Mouse (Mus musculus) adrenal gland, postnatal 14 days (tissue): ENCODE data around the gene Suco. TPM values are rescaled to one million over a fixed set of nuclear protein-coding genes. Genes with fewer than 3 reads are reported as not detected.

Source experiments
- DNase-seq: peaks from one replicate; pipeline ENCODE4 v3.0.0; 2021; ENCODE audit warnings: mixed read lengths
- long read RNA-seq, 2 experiments: library from polyadenylated mRNA; stranded (forward); transcript quantifications; one replicate each; pipeline ENCODE4 v2.0.0; 2021
- total RNA-seq: library from RNA; stranded (reverse); gene quantifications from 2 replicates; pipeline ENCODE4 v1.2.3, GENCODE M21; 2021

Gene Suco
- total RNA-seq, result 44.2 and 47.6 TPM in 2 replicates
- long read RNA-seq, experiment 1, full-length matches to known transcripts, result 1 of 12 reads
- long read RNA-seq, experiment 1, partial matches to known transcripts, result 2 of 12 reads
- long read RNA-seq, experiment 1, other reads (novel, unspliced or antisense), result 9 of 12 reads
- long read RNA-seq, experiment 2, full-length matches to known transcripts, result 1 of 17 reads
- long read RNA-seq, experiment 2, partial matches to known transcripts, result 2 of 17 reads
- long read RNA-seq, experiment 2, other reads (novel, unspliced or antisense), result 14 of 17 reads

DNA sequence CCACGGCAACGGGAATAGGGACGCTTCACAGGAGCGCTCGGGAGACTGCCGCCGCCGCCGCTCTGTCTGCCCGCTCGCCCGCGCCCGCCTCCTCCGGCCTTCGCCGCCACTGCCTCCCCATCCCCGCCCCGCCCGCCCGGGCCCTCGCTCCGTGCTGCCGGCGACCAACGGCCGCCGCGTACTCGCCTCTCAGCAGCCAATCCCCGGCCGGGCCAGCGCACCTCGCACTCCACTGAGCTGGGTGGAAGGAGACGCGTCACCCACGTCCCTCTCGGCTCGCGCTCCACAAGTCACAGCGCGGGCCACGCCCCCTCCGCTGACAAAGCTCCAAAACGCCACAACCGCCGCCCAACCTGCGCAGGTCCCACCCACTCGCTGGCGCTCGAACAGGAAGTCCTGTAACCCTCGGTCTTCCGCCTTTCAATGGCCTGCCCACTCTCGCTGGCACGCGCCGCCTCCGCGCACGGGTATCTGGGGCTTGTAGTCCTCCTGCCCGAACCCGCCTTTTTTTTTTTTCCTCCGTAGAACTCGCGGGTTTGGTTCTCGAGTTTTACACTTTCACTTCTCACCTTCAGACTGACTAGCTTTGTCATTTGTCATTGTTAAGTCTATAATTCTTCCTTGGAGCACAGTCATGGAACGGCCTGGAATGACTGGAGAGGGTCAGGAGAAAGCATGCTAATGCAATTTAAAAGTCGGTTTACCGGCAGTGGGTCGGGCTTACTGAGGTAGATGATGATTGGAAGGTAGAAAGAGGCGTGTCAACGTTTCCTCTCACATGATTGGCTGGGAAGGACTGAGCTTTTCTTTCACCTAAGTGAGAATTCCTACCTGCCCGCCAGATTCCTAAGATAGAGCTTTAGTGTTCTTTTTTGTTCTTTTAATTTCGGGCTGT is at the start of gene Suco:
Gene Suco, minus strand, starts transcription at position 130 of the 895 bp plus-strand sequence.
- DNase-seq, result peak; percentile 100

DNA sequence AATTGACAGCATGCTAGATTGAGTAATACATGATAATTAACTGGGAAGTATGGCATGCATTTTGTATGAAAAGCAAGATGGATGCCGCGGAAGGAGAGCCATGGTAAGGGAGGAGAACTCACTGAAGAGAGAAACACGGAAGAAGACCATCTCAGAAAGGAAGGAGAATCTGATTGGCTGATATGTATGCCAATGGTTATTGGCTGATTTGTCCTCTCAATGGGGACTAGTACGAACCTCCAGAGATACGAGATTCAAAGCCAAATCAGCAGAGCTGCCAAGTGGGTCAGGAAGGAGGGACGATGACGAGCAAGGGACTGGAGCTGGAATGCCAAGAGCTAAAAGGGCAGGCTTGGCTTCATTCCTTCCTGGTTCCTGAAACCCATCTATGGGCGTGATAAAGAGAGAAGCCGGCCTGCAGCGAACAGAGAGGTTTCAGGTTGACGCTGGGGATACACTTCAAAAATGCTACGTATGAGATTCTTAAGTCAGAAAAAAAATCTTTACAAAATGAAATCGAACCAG is 48.9 kb upstream of the Suco start:
- DNase-seq, result peak; percentile 57

DNA sequence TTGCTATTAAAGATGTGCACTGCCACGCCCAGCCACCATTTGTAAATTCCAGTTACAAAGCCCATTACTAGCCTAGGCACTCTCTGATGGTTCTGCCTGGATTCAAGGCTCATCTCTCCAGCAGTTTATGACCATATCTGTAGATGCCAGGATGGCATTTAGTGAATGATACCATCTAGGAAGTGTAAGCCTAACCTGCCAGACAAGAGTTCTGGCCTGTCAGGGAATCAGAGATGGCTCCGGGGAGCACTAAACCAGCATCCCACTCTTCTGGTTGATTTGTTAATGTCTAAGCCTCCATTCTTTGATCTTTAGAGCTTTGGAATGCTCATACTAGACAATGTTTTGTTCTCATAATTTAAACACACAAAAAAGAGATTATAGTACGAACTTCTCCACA is 47.8 kb upstream of the Suco start:
- no peak for DNase-seq

DNA sequence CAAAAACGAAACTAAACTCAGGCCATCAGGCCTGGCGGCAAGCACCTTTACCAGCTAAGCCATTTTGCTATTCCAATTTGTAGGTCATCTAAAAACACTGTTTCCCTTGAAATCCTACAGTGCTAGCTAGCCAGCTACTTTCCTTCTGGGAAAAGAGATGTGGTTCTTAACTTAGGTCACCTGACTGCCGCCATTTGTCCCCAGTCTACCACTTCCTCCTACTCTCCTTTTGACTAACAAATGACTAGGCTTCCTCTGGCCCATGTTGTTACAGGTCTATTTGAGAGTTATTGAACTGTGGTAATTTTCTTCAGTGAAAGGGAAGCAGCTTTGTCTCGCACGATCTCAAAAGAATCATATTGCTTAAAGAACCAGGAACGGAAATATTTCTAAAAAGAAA is 45.4 kb upstream of the Suco start:
- DNase-seq, result no peak

DNA sequence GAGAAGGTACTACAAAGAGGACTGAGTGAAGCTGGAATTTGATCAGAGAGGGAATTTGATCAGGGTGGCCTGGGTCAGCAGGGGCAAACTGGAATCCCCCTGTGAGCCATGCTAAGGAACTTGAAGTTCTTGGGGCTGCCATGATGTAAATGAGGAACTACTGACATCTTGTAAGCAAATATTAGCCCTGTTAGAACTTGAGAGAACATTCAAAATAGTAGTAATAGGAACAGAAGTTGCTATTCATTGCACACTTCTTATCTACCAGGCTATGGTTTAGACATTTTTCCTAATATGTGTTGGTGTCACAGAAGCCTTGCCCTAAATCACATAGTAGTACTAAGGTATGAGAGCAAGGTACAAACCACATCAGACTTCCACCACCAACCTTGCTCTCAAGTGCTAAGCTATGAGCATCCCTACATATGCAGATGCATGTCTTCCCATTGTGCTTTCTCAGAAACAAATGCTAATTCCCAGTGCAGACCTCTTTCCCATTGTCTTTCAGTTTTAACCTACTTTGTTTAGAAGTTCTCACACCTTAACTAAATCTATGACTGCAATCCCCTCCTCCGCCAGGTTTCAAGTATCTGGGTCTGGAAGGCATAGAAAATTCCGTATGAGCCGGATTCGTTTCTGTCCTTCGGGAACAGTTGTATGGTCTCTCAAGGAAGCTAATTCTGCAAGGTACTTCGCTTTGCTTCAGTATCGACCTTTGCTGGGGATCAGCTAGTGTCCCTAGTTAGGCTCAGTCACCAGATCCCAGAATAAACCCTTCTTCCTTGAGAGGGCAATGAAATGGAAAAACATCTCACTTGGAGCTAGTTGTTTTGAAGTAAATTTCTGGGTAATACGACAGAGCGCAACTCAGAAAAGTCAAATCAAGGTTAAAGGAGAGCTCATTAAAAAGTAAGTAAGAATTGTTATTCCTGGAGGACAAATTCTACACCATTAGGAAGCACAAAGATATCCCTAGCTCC is 44.3 kb upstream of the Suco start:
- no peak for DNase-seq

DNA sequence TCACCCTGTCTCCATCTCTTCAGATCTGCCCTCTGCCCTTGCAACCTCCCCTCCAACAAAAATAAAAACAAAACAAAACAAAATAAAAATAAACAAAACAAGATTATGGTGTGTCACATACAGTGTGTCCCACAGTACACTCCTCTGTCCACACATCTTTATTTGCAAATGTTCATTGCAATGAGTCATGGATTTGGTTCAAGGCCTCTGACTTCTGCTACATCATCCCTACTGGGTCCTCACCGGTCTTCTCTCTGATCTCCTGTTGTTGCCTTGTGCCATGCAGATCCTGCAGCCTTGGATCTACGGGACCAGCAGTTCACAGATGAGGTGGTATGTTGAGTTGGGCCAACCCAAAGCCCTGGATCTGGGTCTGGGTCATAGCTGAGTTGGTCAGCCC is 43.1 kb upstream of the Suco start:
- no peak for DNase-seq

DNA sequence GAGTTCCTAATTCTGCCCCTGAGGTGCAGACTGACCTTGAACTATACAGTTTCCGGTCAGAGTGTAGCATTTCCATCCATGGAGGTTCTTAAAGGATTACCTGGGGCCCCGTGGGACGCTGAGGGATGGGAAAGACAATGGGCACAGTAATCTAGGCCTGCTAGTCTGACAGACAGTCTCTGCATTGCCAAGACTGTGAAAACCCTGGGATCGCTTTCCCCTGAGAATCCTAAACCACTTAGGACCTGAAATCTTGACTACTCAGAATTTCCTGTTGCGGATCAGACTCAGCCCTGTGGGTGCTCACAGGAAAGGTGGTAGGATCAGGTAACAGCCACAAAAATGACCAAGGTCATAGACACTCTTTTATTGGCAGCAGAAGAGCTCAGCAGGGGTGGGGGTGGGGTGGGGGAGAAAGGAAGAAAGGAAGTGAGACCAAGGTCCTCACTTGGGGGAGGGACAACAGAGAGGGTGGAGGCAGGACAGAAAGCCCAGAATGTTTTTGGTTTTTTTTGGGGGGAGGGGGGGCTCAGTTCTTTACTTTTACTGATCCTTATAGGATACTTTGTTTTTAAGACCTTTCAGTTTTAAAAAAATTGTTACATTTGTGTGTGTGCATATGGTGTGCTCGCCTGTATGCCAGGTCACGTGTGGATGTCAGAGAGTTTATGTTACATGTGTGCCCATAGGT is 42.3 kb upstream of the Suco start:
- DNase-seq, result no peak

DNA sequence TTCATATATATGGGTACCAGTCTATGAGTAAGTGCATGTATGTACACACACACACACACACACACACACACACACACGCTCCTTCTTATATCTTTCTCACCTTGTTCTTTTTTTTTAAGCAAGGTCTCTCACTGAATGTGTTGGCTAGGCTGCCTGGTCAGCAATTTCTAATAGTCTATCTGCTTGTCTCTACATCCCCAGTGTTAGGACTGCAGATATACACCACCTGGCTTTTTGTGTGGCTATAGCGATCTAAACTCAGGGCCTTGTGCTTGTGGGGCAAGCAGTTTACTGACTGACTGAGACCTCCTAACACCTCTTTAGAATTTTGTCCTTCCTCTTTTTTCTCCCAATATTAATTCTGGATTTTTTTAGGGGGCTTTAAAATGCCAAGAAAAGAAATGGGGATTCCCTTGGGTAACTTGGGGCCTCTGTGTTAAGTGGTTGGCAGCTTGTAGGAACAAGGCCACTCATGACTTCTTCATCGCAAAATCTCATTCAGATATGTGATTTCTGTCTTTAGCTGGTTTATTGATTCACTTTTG is 41.5 kb upstream of the Suco start:
- DNase-seq, result no peak

DNA sequence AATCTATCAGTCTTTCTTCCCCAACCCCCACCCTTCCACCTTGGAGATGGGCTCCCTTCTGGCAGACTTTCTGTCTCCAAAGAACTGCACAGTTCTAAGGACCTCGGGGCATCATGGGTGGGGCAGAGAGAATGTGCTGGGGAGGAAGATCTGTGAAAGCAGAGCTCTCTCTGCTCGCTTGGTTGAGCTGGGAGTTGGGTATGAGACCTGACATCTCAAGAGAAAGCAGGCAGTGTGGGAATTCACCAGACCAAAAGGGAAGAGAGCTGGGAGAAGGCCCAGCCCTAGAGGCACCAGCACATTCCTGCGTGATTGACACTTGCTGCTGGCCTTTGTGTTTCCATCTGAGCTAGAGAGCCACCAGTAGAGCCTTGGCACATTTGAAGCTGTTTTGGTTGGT is 39.6 kb upstream of the Suco start:
- DNase-seq, result no peak

DNA sequence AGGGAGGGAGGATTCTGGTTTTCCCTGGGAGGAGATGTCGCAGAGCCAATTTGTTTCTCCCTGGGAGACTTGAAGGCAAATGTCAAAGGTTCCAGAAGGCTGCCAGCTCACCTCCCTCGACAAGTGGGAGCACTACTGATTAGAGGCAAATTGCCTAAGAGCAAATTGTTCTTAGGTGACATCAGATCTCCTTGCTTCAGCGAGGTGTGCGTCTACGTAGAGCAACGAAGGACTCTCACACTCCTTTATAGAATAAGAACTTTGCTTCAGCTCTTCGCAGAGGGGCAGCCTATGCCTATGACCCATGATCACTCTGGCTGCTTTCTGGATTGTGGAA is 37.1 kb upstream of the Suco start:
- peak; percentile 16 for DNase-seq

DNA sequence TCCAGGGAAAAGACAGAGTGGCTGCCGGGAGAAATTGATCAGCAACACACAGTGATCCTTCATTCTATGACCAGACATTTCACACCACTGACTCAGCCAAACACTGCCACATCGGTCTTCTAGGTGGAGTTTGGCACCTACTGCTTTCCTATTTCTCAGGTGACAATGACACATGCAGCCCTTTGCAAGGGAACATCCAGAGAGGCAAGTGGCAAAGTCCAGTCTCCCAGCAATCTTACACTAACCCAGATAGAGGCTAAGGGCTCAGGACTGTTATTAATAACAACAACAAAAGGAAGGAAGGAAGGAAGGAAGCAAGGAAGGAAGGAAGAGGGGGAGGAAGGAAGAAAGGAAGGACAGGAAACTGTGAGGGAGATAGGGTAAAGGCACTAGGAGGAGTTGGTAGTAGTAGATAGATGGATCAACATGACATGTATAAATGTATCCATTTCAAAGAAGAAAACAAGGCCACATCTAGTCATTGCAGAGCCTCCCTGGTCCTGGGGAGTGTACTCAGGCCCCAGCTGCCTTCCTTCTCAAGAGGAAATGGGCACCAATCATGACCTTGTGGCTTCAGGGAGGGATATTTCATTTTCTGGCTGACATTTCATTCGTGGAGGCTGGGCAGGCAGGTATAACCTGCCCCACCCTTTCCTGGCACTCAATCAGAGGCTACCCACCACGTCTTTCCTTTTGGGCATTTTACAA is 36.6 kb upstream of the Suco start:
- DNase-seq, result no peak

DNA sequence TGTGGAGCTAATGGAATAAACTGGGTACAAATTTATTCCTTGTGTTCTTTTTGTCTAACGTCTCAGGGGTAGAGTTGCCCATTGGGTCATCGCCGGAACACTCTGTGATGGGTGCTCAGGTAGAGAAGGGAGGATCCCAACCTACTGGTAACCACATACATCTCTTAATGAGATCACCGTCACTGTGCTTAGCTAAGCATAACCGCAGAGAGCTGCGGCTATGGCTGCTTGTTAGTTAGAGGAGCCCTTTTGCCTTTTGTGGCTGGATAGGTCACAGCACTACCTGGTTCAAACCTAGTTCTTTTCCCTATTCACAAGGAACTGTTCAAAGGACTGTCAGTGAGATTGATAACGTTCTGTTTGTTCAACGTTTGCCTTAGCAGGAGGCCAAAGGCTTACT is 32.6 kb upstream of the Suco start:
- DNase-seq, result no peak

DNA sequence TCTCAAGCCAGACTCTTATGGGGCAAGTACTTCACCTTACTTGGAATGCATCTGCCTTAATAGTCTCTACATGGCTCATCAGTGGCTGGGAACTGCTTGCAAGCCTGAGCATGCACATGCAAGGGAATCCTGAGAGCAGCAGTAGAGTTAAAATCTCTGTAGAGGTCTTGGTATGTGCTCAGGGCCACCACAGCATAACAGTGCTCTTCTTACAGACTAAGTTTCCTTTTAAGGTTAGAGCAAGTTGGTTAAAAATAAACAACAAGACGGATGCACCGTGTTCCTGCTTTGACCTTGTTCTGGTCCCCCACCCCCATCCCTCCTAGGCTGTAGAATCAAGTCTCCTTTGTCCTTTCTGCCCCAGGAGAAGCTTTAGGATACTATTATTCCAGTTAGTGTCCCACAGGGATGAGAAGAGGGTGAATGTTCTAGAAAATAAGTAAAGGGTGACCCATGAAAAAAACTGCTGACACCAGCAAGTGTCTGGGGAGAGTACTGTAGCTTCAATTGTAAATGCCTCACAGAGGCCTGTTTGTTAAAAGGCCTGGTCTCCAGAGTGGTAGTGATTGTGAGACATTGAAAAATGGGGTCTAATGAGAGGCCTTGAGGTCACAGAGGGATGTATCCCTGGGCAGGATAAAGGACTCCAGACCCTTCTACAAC is 31.4 kb upstream of the Suco start:
- DNase-seq, result peak; percentile 22

DNA sequence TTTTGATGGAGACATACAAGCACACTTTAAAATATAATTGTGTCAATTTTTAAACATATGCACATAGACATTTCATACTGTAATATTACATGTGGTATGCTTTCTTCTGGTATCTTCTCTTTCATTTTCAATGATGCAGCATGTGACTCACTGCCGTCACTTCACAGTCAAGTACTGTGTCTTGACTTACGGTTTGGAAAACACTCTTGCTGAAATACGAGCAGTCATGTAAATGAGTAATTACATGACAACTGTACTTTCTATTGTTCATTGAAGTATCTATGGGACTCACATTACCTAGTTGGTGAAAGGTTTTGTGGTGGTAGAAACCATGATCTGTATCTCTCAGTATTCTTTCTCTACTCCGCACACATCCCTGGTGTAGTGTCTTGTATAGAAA is 30.6 kb upstream of the Suco start:
- DNase-seq, result no peak

DNA sequence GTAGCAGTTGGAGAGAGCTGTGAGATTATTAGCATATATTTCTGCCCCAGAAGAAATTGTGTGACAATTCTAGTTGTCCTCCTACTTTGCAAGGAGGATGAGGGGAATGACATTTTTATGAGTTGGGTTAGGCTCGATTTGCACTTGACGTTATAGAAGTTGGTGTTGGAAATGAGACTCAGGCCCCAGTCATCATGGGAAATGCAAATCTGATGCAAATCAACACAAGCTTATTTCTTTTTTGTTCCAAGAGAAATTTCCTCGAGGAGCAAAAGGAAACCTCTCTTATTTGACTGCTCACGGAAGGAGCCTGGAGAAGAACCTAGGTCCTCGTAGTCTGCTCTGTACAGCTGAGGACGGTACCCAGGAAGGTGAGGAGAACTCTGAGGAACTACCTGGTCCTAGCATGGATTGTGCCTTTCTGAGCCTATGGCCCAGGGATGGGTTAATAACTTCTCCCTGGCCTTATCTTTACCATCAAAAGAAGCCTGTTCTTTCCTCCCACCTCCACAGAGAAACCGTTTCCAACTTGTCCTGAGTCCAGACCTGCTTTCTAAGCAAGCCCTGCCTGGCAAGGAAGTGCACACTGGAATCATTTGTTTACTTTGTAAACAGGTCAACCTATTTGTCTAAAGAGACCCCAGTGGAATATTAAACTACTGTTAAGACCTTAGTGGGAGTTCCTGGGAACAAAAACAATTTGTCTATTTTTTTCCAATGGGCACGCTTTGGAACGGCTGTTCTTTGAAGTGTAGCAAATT is 26.4 kb upstream of the Suco start:
- no peak for DNase-seq

DNA sequence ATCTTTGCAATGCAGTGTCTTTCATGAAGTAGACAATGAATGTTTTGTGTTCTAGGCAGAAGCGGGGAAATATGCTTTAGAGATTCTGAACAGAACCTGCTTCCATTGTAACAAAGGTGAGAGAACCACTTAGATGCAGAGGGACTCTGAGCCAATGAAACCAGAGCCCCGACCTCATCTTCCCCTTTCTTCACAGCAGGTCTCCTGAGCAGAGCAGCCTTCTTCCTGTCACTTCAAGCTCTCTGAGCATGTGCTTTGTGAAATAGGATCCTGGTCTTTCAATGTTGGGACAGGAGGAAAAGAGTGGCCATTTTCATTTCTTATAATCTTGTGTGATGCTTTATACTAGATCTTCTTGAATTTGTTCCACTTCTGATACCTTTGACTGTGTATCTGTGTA is 23.6 kb upstream of the Suco start:
- no peak for DNase-seq

DNA sequence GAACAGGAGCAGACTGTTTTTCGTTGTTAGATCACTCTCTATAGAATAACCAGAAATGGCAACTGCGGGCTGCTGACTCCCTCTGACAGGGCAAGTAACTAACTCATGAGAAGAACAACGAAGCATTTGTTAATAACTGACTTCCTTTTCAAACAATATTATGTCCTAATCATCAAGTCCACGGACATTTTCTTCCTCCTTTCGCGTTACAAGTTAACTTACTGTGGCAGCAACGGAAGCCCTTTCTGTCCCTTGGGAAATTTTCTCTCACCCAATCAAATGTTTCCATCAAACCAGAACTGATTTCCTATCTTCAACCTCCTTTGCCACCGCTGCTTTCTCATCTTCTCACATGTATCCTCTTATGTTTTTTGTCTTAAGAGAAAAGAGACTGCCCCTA is 20.8 kb upstream of the Suco start:
- DNase-seq, result no peak

DNA sequence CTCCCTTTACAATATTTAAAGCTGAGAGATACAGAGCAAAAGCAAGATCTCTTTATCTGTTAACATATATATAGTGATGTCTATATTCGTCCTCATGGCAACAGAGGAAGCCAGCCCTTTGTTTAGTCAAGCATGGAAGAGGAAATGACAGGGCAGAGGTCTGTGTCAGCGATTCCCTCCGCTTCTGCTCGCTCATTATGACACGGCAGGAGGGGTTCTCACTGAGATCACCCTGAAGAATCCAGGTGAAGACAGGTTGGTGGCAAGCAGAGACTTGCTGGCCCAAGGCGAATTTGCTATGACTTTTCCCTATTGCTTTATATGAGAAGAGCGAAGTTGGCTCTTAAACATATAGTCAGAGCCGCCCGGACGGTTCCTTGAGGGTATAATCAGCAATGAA is 19.6 kb upstream of the Suco start:
- no peak for DNase-seq

DNA sequence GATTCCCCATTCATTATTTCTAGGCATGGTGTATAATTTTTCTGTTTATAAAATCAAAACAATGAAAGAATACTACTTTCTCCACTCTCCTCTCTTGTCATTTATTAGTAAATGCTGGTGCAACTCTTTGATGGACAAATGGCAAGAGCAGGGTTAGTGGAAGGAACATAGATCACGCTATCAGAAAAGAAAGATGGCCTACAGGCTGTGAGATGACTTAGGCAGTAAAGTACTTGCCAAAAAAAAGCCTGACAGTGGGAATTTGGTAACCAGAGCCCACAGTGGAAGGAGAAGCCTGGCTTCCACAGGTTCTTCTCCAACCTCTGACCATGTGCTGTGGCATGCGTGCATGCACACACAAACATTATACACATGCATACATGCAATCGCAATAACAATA is 18.5 kb upstream of the Suco start:
- no peak for DNase-seq

DNA sequence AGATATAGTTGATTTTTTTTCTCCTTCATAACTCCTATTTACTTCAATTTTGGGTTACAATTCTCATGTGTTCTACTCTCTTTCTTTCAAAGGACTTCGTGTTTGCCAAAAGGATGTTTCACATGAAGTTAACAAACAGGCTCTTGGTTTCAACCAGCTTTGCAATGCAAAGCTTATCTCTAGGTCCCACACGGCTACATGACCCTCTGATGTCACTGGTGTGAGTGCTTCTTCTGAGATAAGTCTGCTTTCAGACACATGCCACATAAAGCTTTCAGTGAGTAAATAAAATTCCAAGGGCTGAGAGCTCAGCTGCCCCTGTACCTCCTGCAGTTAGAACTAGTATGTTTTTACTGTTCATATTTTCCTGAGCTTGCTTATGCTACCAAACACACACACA is 18.1 kb upstream of the Suco start:
- no peak for DNase-seq
